Mouse (Mus musculus) bone marrow macrophage, adult 2 months (primary cell): ENCODE results near the gene Ezh1.

Experiments used
- CTCF ChIP-seq: IDR thresholded peaks from 2 replicates; pipeline ENCODE4 v1.5.1; 2012; ENCODE audit warnings: low read depth, mild to moderate bottlenecking, low read length, moderate library complexity
- POLR2A ChIP-seq: IDR thresholded peaks from 2 replicates; pipeline ENCODE4 v1.6.1; 2012; ENCODE audit warnings: mild to moderate bottlenecking, low read depth, low read length, borderline replicate concordance

- TF ChIP-seq CTCF: no peak
- TF ChIP-seq POLR2A: no peak
These were observed 50.6 kb downstream of the Ezh1 start for GRCm38 (mm10) chr11:101175636-101176116.
